Mouse (Mus musculus): ENCODE measurements around the gene Cyp20a1. TPM values are rescaled to one million over a fixed set of nuclear protein-coding genes. Genes with fewer than 3 reads are reported as not detected.

The Cyp20a1 gene
- polyA plus RNA-seq, 1 experiment from 2014 or later, result 12.8 TPM

- Histone ChIP-seq H3K9ac (ENCODE audit: low read length) (no peak overlapping the region), H3K36me3 (ENCODE audit: control insufficient read depth, insufficient read depth, low read length) (peaks cover 4% of the 10 kb centered on the region; the same call in 1 of the 2 replicates), H3K4me2 (ENCODE audit: low read depth, severe bottlenecking) (no peak overlapping the region), H3K4me3 (ENCODE audit: low read depth, low read length) (no peak overlapping the region), H3K27me3 (ENCODE audit: control insufficient read depth, insufficient read depth, low read length) (no peaks in the 10 kb centered on the region), H3K4me1 (ENCODE audit: control insufficient read depth, insufficient read depth, low read length) (no peaks in the 10 kb centered on the region), H3K27ac (replicated peaks; ENCODE audit: low read depth, low read length) (no peak overlapping the region), H3K9me3 (ENCODE audit: control insufficient read depth, low read length) (no peaks in the 10 kb centered on the region)
- ATAC-seq (ENCODE audit: insufficient number of reproducible peaks, low FRiP score, low TSS enrichment, low read depth) (no peak), DNase-seq (ENCODE audit: low spot score) (no peak)
- WGBS, result 98% methylated on average over 3 of the region's 3 CpGs
Observed at GRCm38 (mm10) chr1:60381910-60382309, 38.8 kb downstream of the Cyp20a1 start.

- Histone ChIP-seq H3K4me3 (ENCODE audit: low read depth, low read length) (no peak overlapping the region), H3K27me3 (ENCODE audit: control insufficient read depth, insufficient read depth, low read length) (no peaks in the 10 kb centered on the region), H3K36me3 (ENCODE audit: control insufficient read depth, insufficient read depth, low read length) (no peaks in the 10 kb centered on the region), H3K9me3 (ENCODE audit: control insufficient read depth, low read length) (no peaks in the 10 kb centered on the region), H3K4me2 (ENCODE audit: low read depth, severe bottlenecking) (no peak overlapping the region), H3K27ac (replicated peaks; ENCODE audit: low read depth, low read length) (no peak overlapping the region), H3K4me1 (ENCODE audit: control insufficient read depth, insufficient read depth, low read length) (0 out of 2 replicates have a peak, but pooled peaks cover 3% of the 10 kb centered on the region), H3K9ac (ENCODE audit: low read length) (no peak overlapping the region)
- ATAC-seq (ENCODE audit: insufficient number of reproducible peaks, low FRiP score, low TSS enrichment, low read depth), result no peak
- no peak for DNase-seq (ENCODE audit: low spot score)
- 98% methylated on average over 1 of the region's 1 CpGs for WGBS
Observed at GRCm38 (mm10) chr1:60404848-60405247, 61.7 kb downstream of the Cyp20a1 start.

GRCm38 (mm10) chr1:60408501-60409167 is 65.5 kb downstream of the Cyp20a1 start:
- WGBS, result 16% methylated on average over 13 of the region's 13 CpGs
- DNase-seq (ENCODE audit: low spot score), result no peak

GRCm38 (mm10) chr1:60409168-60409828 is 66.2 kb downstream of the Cyp20a1 start, which contains the start of gene Abi2:
Gene Abi2 (plus strand): TSS chr1:60409619.
- peak within 1 kb of the TSS; percentile 58 for H3K4me2 ChIP-seq (ENCODE audit: low read depth, severe bottlenecking)
- peak; percentile 90 for ATAC-seq (ENCODE audit: insufficient number of reproducible peaks, low FRiP score, low TSS enrichment, low read depth)
- H3K9ac ChIP-seq (ENCODE audit: low read length), result peak within 1 kb of the TSS; percentile 92
- H3K27ac ChIP-seq (replicated peaks; ENCODE audit: low read depth, low read length), result peak within 1 kb of the TSS; percentile 89
- no peaks in the 10 kb centered on the region for H3K9me3 ChIP-seq (ENCODE audit: control insufficient read depth, low read length)
- H3K4me3 ChIP-seq (ENCODE audit: low read depth, low read length), result peak within 1 kb of the TSS; percentile 85
- H3K4me1 ChIP-seq (ENCODE audit: control insufficient read depth, insufficient read depth, low read length), result 0 out of 2 replicates have a peak, but pooled peaks cover 3% of the 10 kb centered on the region
- H3K27me3 ChIP-seq (ENCODE audit: control insufficient read depth, insufficient read depth, low read length), result no peaks in the 10 kb centered on the region
- no peaks in the 10 kb centered on the region for H3K36me3 ChIP-seq (ENCODE audit: control insufficient read depth, insufficient read depth, low read length)
- WGBS, result under 1% methylated on average over 51 of the region's 69 CpGs
- peak; percentile 96 for DNase-seq (ENCODE audit: low spot score)

More at GRCm38 (mm10) chr1:60408501-60409167, 65.5 kb downstream of the Cyp20a1 start:
- peak overlapping the region; percentile 58 for H3K4me2 ChIP-seq (ENCODE audit: low read depth, severe bottlenecking)
- peak; percentile 62 for ATAC-seq (ENCODE audit: insufficient number of reproducible peaks, low FRiP score, low TSS enrichment, low read depth)
- H3K9ac ChIP-seq (ENCODE audit: low read length), result peak overlapping the region; percentile 92
- H3K36me3 ChIP-seq (ENCODE audit: control insufficient read depth, insufficient read depth, low read length), result no peaks in the 10 kb centered on the region
- no peaks in the 10 kb centered on the region for H3K9me3 ChIP-seq (ENCODE audit: control insufficient read depth, low read length)
- peak overlapping the region; percentile 89 for H3K27ac ChIP-seq (replicated peaks; ENCODE audit: low read depth, low read length)
- H3K4me1 ChIP-seq (ENCODE audit: control insufficient read depth, insufficient read depth, low read length), result 0 out of 2 replicates have a peak, but pooled peaks cover 3% of the 10 kb centered on the region
- H3K4me3 ChIP-seq (ENCODE audit: low read depth, low read length), result peak overlapping the region; percentile 85
- no peaks in the 10 kb centered on the region for H3K27me3 ChIP-seq (ENCODE audit: control insufficient read depth, insufficient read depth, low read length)

GRCm38 (mm10) chr1:60409928-60410817 is 67.0 kb downstream of the Cyp20a1 start:
- peak overlapping the region; percentile 85 for H3K4me3 ChIP-seq (ENCODE audit: low read depth, low read length)
- peak; percentile 66 for ATAC-seq (ENCODE audit: insufficient number of reproducible peaks, low FRiP score, low TSS enrichment, low read depth)
- H3K27ac ChIP-seq (replicated peaks; ENCODE audit: low read depth, low read length), result peak overlapping the region; percentile 89
- WGBS, result under 1% methylated on average over 48 of the region's 54 CpGs
- no peaks in the 10 kb centered on the region for H3K27me3 ChIP-seq (ENCODE audit: control insufficient read depth, insufficient read depth, low read length)
- H3K4me2 ChIP-seq (ENCODE audit: low read depth, severe bottlenecking), result peak overlapping the region; percentile 53
- H3K9me3 ChIP-seq (ENCODE audit: control insufficient read depth, low read length), result no peaks in the 10 kb centered on the region
- 0 out of 2 replicates have a peak, but pooled peaks cover 3% of the 10 kb centered on the region for H3K4me1 ChIP-seq (ENCODE audit: control insufficient read depth, insufficient read depth, low read length)
- no peaks in the 10 kb centered on the region for H3K36me3 ChIP-seq (ENCODE audit: control insufficient read depth, insufficient read depth, low read length)
- DNase-seq (ENCODE audit: low spot score), result peak; percentile 66
- H3K9ac ChIP-seq (ENCODE audit: low read length), result peak overlapping the region; percentile 92

GRCm38 (mm10) chr1:60416724-60417123 is 73.6 kb downstream of the Cyp20a1 start:
- DNase-seq (ENCODE audit: low spot score) (no peak), ATAC-seq (ENCODE audit: insufficient number of reproducible peaks, low FRiP score, low TSS enrichment, low read depth) (no peak)
- no peak overlapping the region for H3K27ac ChIP-seq (replicated peaks; ENCODE audit: low read depth, low read length)
- no peak overlapping the region for H3K9ac ChIP-seq (ENCODE audit: low read length)
- H3K4me3 ChIP-seq (ENCODE audit: low read depth, low read length), result no peak overlapping the region
- no peaks in the 10 kb centered on the region for H3K4me1 ChIP-seq (ENCODE audit: control insufficient read depth, insufficient read depth, low read length)
- H3K36me3 ChIP-seq (ENCODE audit: control insufficient read depth, insufficient read depth, low read length), result no peaks in the 10 kb centered on the region
- H3K27me3 ChIP-seq (ENCODE audit: control insufficient read depth, insufficient read depth, low read length), result no peaks in the 10 kb centered on the region
- H3K4me2 ChIP-seq (ENCODE audit: low read depth, severe bottlenecking), result no peak overlapping the region
- 93% methylated on average over 3 of the region's 3 CpGs for WGBS
- H3K9me3 ChIP-seq (ENCODE audit: control insufficient read depth, low read length), result no peaks in the 10 kb centered on the region

GRCm38 (mm10) chr1:60423882-60424281 is 80.8 kb downstream of the Cyp20a1 start:
- no peaks in the 10 kb centered on the region for H3K4me1 ChIP-seq (ENCODE audit: control insufficient read depth, insufficient read depth, low read length)
- no peak overlapping the region for H3K4me3 ChIP-seq (ENCODE audit: low read depth, low read length)

GRCm38 (mm10) chr1:60428341-60428740 is 85.2 kb downstream of the Cyp20a1 start:
- Histone ChIP-seq H3K9ac (ENCODE audit: low read length) (no peak overlapping the region), H3K4me1 (ENCODE audit: control insufficient read depth, insufficient read depth, low read length) (no peaks in the 10 kb centered on the region), H3K4me2 (ENCODE audit: low read depth, severe bottlenecking) (no peak overlapping the region), H3K9me3 (ENCODE audit: control insufficient read depth, low read length) (no peaks in the 10 kb centered on the region), H3K4me3 (ENCODE audit: low read depth, low read length) (no peak overlapping the region), H3K27me3 (ENCODE audit: control insufficient read depth, insufficient read depth, low read length) (no peaks in the 10 kb centered on the region), H3K36me3 (ENCODE audit: control insufficient read depth, insufficient read depth, low read length) (no peaks in the 10 kb centered on the region), H3K27ac (replicated peaks; ENCODE audit: low read depth, low read length) (no peak overlapping the region)
- ATAC-seq (ENCODE audit: insufficient number of reproducible peaks, low FRiP score, low TSS enrichment, low read depth) (no peak), DNase-seq (ENCODE audit: low spot score) (no peak)
- WGBS, result 96% methylated on average over 2 of the region's 2 CpGs

More at GRCm38 (mm10) chr1:60423882-60424281, 80.8 kb downstream of the Cyp20a1 start:
- 90% methylated on average over 1 of the region's 1 CpGs for WGBS
- Histone ChIP-seq H3K27me3 (ENCODE audit: control insufficient read depth, insufficient read depth, low read length) (no peaks in the 10 kb centered on the region), H3K9ac (ENCODE audit: low read length) (no peak overlapping the region), H3K36me3 (ENCODE audit: control insufficient read depth, insufficient read depth, low read length) (no peaks in the 10 kb centered on the region), H3K4me2 (ENCODE audit: low read depth, severe bottlenecking) (no peak overlapping the region), H3K27ac (replicated peaks; ENCODE audit: low read depth, low read length) (no peak overlapping the region), H3K9me3 (ENCODE audit: control insufficient read depth, low read length) (no peaks in the 10 kb centered on the region)
- ATAC-seq (ENCODE audit: insufficient number of reproducible peaks, low FRiP score, low TSS enrichment, low read depth), result no peak
- no peak for DNase-seq (ENCODE audit: low spot score)

Measured in limb, embryonic 11.5 days (tissue).